Mouse (Mus musculus) layer of hippocampus, postnatal 36 days (tissue): ENCODE data around the gene Wwc1. TPM values are rescaled to one million over a fixed set of nuclear protein-coding genes. Genes with fewer than 3 reads are reported as not detected.
"Not testable (repeated sequence)": the region's sequence is repeated elsewhere in the genome, so short reads cannot be mapped to it uniquely, and the experiment has no call there.

Source experiments
- DNase-seq, 2 experiments: peaks; one replicate each; pipeline ENCODE4 v3.0.0; 2022
- total RNA-seq, 2 experiments: library from RNA; stranded (reverse); gene quantifications; 2 replicates each; pipeline ENCODE4 v1.2.3; 2021

Gene Wwc1
- total RNA-seq, 2 experiments from 2014 or later: 103 to 104 TPM

- DNase-seq: no peak
Measured at GRCm38 (mm10) chr11:35877651-35878558, 102.4 kb downstream of the Wwc1 start.

GRCm38 (mm10) chr11:35873624-35874244, 106.6 kb downstream of the Wwc1 start:
- no peak for DNase-seq

GRCm38 (mm10) chr11:35870961-35871360, 109.4 kb downstream of the Wwc1 start:
- no peak for DNase-seq

- DNase-seq: no peak
Measured at GRCm38 (mm10) chr11:35866140-35866539, 114.2 kb downstream of the Wwc1 start.

- DNase-seq: peak in 1 of 2 experiments; percentile 60
Measured at GRCm38 (mm10) chr11:35864981-35865604, 115.2 kb downstream of the Wwc1 start.

GRCm38 (mm10) chr11:35863653-35864052, 116.7 kb downstream of the Wwc1 start:
- no peak for DNase-seq

- DNase-seq: no peak
Measured at GRCm38 (mm10) chr11:35857395-35858067, 122.8 kb downstream of the Wwc1 start.

- peak; percentile 60 to 66 for DNase-seq
Measured at GRCm38 (mm10) chr11:35856359-35857040, 123.8 kb downstream of the Wwc1 start.

GRCm38 (mm10) chr11:35855567-35855966, 124.8 kb downstream of the Wwc1 start:
- DNase-seq: no peak

GRCm38 (mm10) chr11:35854941-35855340, 125.4 kb downstream of the Wwc1 start:
- no peak for DNase-seq

- DNase-seq: no peak
Measured at GRCm38 (mm10) chr11:35853651-35854050, 126.7 kb downstream of the Wwc1 start.

GRCm38 (mm10) chr11:35852731-35853130, 127.6 kb downstream of the Wwc1 start:
- no peak for DNase-seq

GRCm38 (mm10) chr11:35844299-35844698, 136.0 kb downstream of the Wwc1 start:
- DNase-seq: no peak

- not testable (repeated sequence) for DNase-seq
Measured at GRCm38 (mm10) chr11:35842560-35842959, 137.8 kb downstream of the Wwc1 start.

GRCm38 (mm10) chr11:35841738-35842325, 138.5 kb downstream of the Wwc1 start:
- no peak for DNase-seq

GRCm38 (mm10) chr11:35840806-35841205, 139.5 kb downstream of the Wwc1 start:
- DNase-seq: not testable (repeated sequence)

GRCm38 (mm10) chr11:35840282-35840681, 140.0 kb downstream of the Wwc1 start:
- DNase-seq: no peak

- DNase-seq: peak; percentile 58 to 66
Measured at GRCm38 (mm10) chr11:35838345-35839338, 141.7 kb downstream of the Wwc1 start.

- no peak for DNase-seq
Measured at GRCm38 (mm10) chr11:35837156-35838126, 142.9 kb downstream of the Wwc1 start.
